Mouse (Mus musculus): ENCODE results near the gene Abcc2. TPM values are rescaled to one million over a fixed set of nuclear protein-coding genes. Genes with fewer than 3 reads are reported as not detected.

Gene Abcc2
- polyA plus RNA-seq, 1 experiment from 2014 or later = not detected

- Histone ChIP-seq H3K4me3 (ENCODE audit: low read depth, low read length) (no peak overlapping the region), H3K4me2 (no peak overlapping the region), H3K27ac (ENCODE audit: low read depth) (no peak overlapping the region), H3K27me3 (ENCODE audit: insufficient read depth, low read length) (no peaks in the 10 kb centered on the region), H3K36me3 (ENCODE audit: insufficient read depth) (no peaks in the 10 kb centered on the region), H3K9me3 (ENCODE audit: low read depth, low read length) (no peaks in the 10 kb centered on the region), H3K9ac (no peak overlapping the region), H3K4me1 (ENCODE audit: insufficient read depth) (no peaks in the 10 kb centered on the region)
- no peak for DNase-seq
- no peak for TF ChIP-seq CTCF (IDR thresholded peaks at IDR 0.05; ENCODE audit: low read depth)
- no peak for ATAC-seq (ENCODE audit: insufficient read depth)
- WGBS = 69% methylated on average over 8 of the region's 8 CpGs
Measured at GRCm38 (mm10) chr19:43795511-43795910, 13.5 kb downstream of the Abcc2 start.

GRCm38 (mm10) chr19:43797216-43797615 is 15.2 kb downstream of the Abcc2 start:
- TF ChIP-seq CTCF (IDR thresholded peaks at IDR 0.05; ENCODE audit: low read depth) = no peak
- Histone ChIP-seq H3K4me1 (ENCODE audit: insufficient read depth) (no peaks in the 10 kb centered on the region), H3K27ac (ENCODE audit: low read depth) (no peak overlapping the region), H3K27me3 (ENCODE audit: insufficient read depth, low read length) (no peaks in the 10 kb centered on the region), H3K9me3 (ENCODE audit: low read depth, low read length) (no peaks in the 10 kb centered on the region), H3K4me3 (ENCODE audit: low read depth, low read length) (no peak overlapping the region), H3K36me3 (ENCODE audit: insufficient read depth) (no peaks in the 10 kb centered on the region), H3K4me2 (no peak overlapping the region), H3K9ac (no peak overlapping the region)
- 66% methylated on average over 5 of the region's 5 CpGs for WGBS
- no peak for ATAC-seq (ENCODE audit: insufficient read depth)
- no peak for DNase-seq

GRCm38 (mm10) chr19:43801427-43802051 is 19.5 kb downstream of the Abcc2 start:
- WGBS = 77% methylated on average over 9 of the region's 9 CpGs
- DNase-seq (no peak), ATAC-seq (ENCODE audit: insufficient read depth) (no peak)
- Histone ChIP-seq H3K4me1 (ENCODE audit: insufficient read depth) (no peaks in the 10 kb centered on the region), H3K4me3 (ENCODE audit: low read depth, low read length) (no peak overlapping the region), H3K27me3 (ENCODE audit: insufficient read depth, low read length) (no peaks in the 10 kb centered on the region), H3K4me2 (no peak overlapping the region), H3K9me3 (ENCODE audit: low read depth, low read length) (no peaks in the 10 kb centered on the region), H3K9ac (no peak overlapping the region), H3K36me3 (ENCODE audit: insufficient read depth) (no peaks in the 10 kb centered on the region), H3K27ac (ENCODE audit: low read depth) (no peak overlapping the region)
- no peak for TF ChIP-seq CTCF (IDR thresholded peaks at IDR 0.05; ENCODE audit: low read depth)

GRCm38 (mm10) chr19:43803866-43804265 is 21.9 kb downstream of the Abcc2 start:
- Histone ChIP-seq H3K9me3 (ENCODE audit: low read depth, low read length) (no peaks in the 10 kb centered on the region), H3K27ac (ENCODE audit: low read depth) (no peak overlapping the region), H3K27me3 (ENCODE audit: insufficient read depth, low read length) (no peaks in the 10 kb centered on the region), H3K4me1 (ENCODE audit: insufficient read depth) (no peaks in the 10 kb centered on the region), H3K9ac (no peak overlapping the region), H3K4me2 (no peak overlapping the region), H3K4me3 (ENCODE audit: low read depth, low read length) (no peak overlapping the region), H3K36me3 (ENCODE audit: insufficient read depth) (no peaks in the 10 kb centered on the region)
- 84% methylated on average over 10 of the region's 10 CpGs for WGBS
- ATAC-seq (ENCODE audit: insufficient read depth) (no peak), DNase-seq (no peak)
- no peak for TF ChIP-seq CTCF (IDR thresholded peaks at IDR 0.05; ENCODE audit: low read depth)

- Histone ChIP-seq H3K4me1 (ENCODE audit: insufficient read depth) (no peaks in the 10 kb centered on the region), H3K4me3 (ENCODE audit: low read depth, low read length) (no peak overlapping the region), H3K27ac (ENCODE audit: low read depth) (no peak overlapping the region), H3K27me3 (ENCODE audit: insufficient read depth, low read length) (no peaks in the 10 kb centered on the region), H3K36me3 (ENCODE audit: insufficient read depth) (no peaks in the 10 kb centered on the region), H3K9ac (no peak overlapping the region), H3K4me2 (no peak overlapping the region), H3K9me3 (ENCODE audit: low read depth, low read length) (no peaks in the 10 kb centered on the region)
- no peak for DNase-seq
- 37% methylated on average over 4 of the region's 4 CpGs for WGBS
- TF ChIP-seq CTCF (IDR thresholded peaks at IDR 0.05; ENCODE audit: low read depth) = no peak
- no peak for ATAC-seq (ENCODE audit: insufficient read depth)
Measured at GRCm38 (mm10) chr19:43809331-43809730, 27.3 kb downstream of the Abcc2 start.

- Histone ChIP-seq H3K4me3 (ENCODE audit: low read depth, low read length) (no peak overlapping the region), H3K27me3 (ENCODE audit: insufficient read depth, low read length) (no peaks in the 10 kb centered on the region), H3K36me3 (ENCODE audit: insufficient read depth) (no peaks in the 10 kb centered on the region), H3K9ac (no peak overlapping the region), H3K4me2 (no peak overlapping the region), H3K9me3 (ENCODE audit: low read depth, low read length) (no peaks in the 10 kb centered on the region), H3K4me1 (ENCODE audit: insufficient read depth) (no peaks in the 10 kb centered on the region), H3K27ac (ENCODE audit: low read depth) (no peak overlapping the region)
- 67% methylated on average over 4 of the region's 4 CpGs for WGBS
- TF ChIP-seq CTCF (IDR thresholded peaks at IDR 0.05; ENCODE audit: low read depth) = no peak
- no peak for ATAC-seq (ENCODE audit: insufficient read depth)
- no peak for DNase-seq
Measured at GRCm38 (mm10) chr19:43811419-43811818, 29.4 kb downstream of the Abcc2 start.

- Histone ChIP-seq H3K4me2 (no peak overlapping the region), H3K4me3 (ENCODE audit: low read depth, low read length) (no peak overlapping the region), H3K9ac (no peak overlapping the region), H3K27me3 (ENCODE audit: insufficient read depth, low read length) (no peaks in the 10 kb centered on the region), H3K36me3 (ENCODE audit: insufficient read depth) (no peaks in the 10 kb centered on the region), H3K9me3 (ENCODE audit: low read depth, low read length) (no peaks in the 10 kb centered on the region), H3K4me1 (ENCODE audit: insufficient read depth) (no peaks in the 10 kb centered on the region), H3K27ac (ENCODE audit: low read depth) (no peak overlapping the region)
- TF ChIP-seq CTCF (IDR thresholded peaks at IDR 0.05; ENCODE audit: low read depth) = no peak
- DNase-seq (no peak), ATAC-seq (ENCODE audit: insufficient read depth) (no peak)
- 83% methylated on average over 10 of the region's 10 CpGs for WGBS
Measured at GRCm38 (mm10) chr19:43813315-43813714, 31.3 kb downstream of the Abcc2 start.
